Mouse (Mus musculus) c-Kit-positive CD71-positive TER-119-negative erythroid progenitor cells, embryonic 14.5 days (primary cell): ENCODE measurements at regions not wholly inside any gene's neighbourhood (a gene's known extent, or its start where the extent isn't known, plus 50 kb on each side); places are given as distances from the start of the nearest gene placed in this dataset.

Experiments used
- DNase-seq: peaks from one replicate; pipeline ENCODE4 v3.0.0-alpha.2; 2013; ENCODE audit warnings: low read depth

GRCm38 (mm10) chr2:66961808-66962519, 177.2 kb upstream of the Scn7a start:
- peak; percentile 4 for DNase-seq

DNA sequence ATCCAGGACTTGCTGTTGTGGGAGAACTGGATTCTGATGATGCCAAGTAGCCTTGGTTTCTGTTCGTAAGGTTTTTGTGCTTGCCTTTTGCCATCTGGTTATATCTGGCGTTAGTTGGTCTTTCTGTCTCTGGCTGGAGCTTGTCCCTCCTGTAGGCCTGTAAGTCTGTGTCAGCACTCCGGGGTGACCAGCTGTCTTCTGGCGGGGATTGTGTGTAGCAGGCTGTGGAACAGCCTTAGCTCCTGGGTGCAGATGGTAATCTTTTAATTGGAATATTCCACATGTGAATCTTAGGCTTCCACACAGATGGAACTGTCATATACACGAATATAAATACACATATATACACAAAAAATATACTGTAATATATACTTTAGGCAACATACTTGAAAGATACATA, 156.5 kb upstream of the Scn7a start:
- DNase-seq = no peak

DNA sequence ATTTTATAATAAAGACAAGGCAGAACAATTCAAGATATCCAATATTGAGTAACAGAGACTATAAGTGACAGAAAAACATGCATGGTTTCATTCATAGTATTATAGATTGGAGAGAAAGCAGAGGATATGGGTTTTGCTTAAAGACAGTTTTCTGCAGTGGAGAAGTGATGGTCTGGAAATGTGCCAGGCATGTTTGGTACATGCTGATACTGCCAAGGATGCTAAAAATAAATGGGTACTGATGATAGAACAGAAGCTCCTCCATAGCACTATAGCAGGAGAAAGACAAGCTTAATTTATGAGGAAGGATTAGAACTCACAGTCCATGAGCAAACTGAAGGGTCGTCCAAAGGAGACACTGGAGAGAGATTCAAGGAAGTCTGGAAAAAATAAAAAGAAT, 113.3 kb upstream of the Scn7a start:
- no peak for DNase-seq

DNA sequence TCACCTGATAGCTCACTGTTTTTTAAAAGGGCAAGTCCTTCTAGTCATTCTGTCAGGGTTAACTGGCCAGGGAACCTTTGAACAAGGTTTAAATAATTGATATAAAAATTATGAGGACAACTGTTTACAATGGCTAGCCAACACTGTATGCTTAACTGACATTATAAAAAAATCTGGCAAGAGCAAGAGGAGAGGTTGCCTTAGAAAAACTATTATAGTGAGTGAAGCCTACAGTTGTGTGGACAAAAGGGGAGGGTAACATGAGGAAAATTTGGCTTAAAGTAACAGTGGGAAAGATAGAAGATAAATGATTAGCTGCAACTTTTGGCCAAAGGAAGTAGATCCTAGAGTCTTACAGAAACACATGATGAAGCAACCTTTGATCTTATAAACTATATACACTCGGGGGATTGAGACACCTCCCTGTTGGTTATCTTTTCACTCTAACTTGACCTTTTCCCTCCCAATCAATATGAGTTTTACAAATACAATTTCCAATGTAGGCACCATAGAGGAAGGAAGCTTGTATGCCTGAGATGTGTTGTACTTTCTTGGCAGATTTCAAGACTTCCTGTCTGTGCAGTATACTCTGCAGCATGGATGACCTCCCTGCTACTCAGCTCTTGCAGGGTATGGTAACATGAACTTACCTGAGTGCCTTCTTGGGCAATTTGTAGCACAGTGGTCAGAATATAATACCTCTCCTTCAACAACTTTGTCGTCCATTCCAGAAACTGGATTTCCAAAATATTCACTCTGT, 82.9 kb upstream of the Scn7a start:
- no peak for DNase-seq
